Mouse (Mus musculus): ENCODE data around the gene Nup107.

- no peak for TF ChIP-seq CTCF (IDR thresholded peaks at IDR 0.05; ENCODE audit: insufficient read depth, low read depth, low read length)
- TF ChIP-seq POLR2A (IDR thresholded peaks at IDR 0.05; ENCODE audit: insufficient read depth, low read depth, low read length): no peak
Observed at GRCm38 (mm10) chr10:117782056-117782455, 10.4 kb downstream of the Nup107 start.

Measured in olfactory bulb, adult 2 months (tissue).